Mouse (Mus musculus) adrenal gland, postnatal 25 days (tissue): ENCODE measurements around the gene Tars2. TPM values are rescaled to one million over a fixed set of nuclear protein-coding genes. Genes with fewer than 3 reads are reported as not detected.

Experiments used
- DNase-seq: peaks from one replicate; pipeline ENCODE4 v3.0.0; 2021; ENCODE audit warnings: mixed read lengths
- total RNA-seq: library from RNA; stranded (reverse); gene quantifications from 2 replicates; pipeline ENCODE4 v1.2.3, GENCODE M21; 2021

Tars2 gene
- total RNA-seq, 1 experiment from 2014 or later: 58.8 TPM

GRCm38 (mm10) chr3:95734092-95734702 is 25.8 kb downstream of the Tars2 start:
- DNase-seq: peak; percentile 67

GRCm38 (mm10) chr3:95732744-95733521 is 27.1 kb downstream of the Tars2 start:
- peak; percentile 64 for DNase-seq

GRCm38 (mm10) chr3:95732297-95732696 is 27.7 kb downstream of the Tars2 start:
- DNase-seq: no peak

- no peak for DNase-seq
Measured at GRCm38 (mm10) chr3:95731802-95732201, 28.2 kb downstream of the Tars2 start.

GRCm38 (mm10) chr3:95730431-95730830 is 29.6 kb downstream of the Tars2 start:
- no peak for DNase-seq

- no peak for DNase-seq
Measured at GRCm38 (mm10) chr3:95728906-95729305, 31.1 kb downstream of the Tars2 start.

GRCm38 (mm10) chr3:95726696-95727358 is 33.2 kb downstream of the Tars2 start:
- DNase-seq: no peak

- DNase-seq: no peak
Measured at GRCm38 (mm10) chr3:95725863-95726262, 34.1 kb downstream of the Tars2 start.

- DNase-seq: no peak
Measured at GRCm38 (mm10) chr3:95722386-95722785, 37.6 kb downstream of the Tars2 start.

- DNase-seq: no peak
Measured at GRCm38 (mm10) chr3:95718153-95718552, 41.9 kb downstream of the Tars2 start.

- DNase-seq: no peak
Measured at GRCm38 (mm10) chr3:95716075-95716474, 43.9 kb downstream of the Tars2 start.

GRCm38 (mm10) chr3:95709967-95710366 is 50.0 kb downstream of the Tars2 start:
- no peak for DNase-seq

- DNase-seq: no peak
Measured at GRCm38 (mm10) chr3:95709044-95709443, 51.0 kb downstream of the Tars2 start.

- no peak for DNase-seq
Measured at GRCm38 (mm10) chr3:95707497-95707896, 52.5 kb downstream of the Tars2 start.

- no peak for DNase-seq
Measured at GRCm38 (mm10) chr3:95706273-95706672, 53.7 kb downstream of the Tars2 start.

- DNase-seq: no peak
Measured at GRCm38 (mm10) chr3:95704612-95705011, 55.4 kb downstream of the Tars2 start.

- DNase-seq: no peak
Measured at GRCm38 (mm10) chr3:95703276-95703675, 56.7 kb downstream of the Tars2 start.

- peak; percentile 76 for DNase-seq
Measured at GRCm38 (mm10) chr3:95701877-95702540, 58.0 kb downstream of the Tars2 start.

- no peak for DNase-seq
Measured at GRCm38 (mm10) chr3:95701085-95701484, 58.9 kb downstream of the Tars2 start.

- no peak for DNase-seq
Measured at GRCm38 (mm10) chr3:95700233-95700681, 59.7 kb downstream of the Tars2 start.

- no peak for DNase-seq
Measured at GRCm38 (mm10) chr3:95698286-95698685, 61.7 kb downstream of the Tars2 start.

- DNase-seq: no peak
Measured at GRCm38 (mm10) chr3:95696360-95696759, 63.6 kb downstream of the Tars2 start.

GRCm38 (mm10) chr3:95695796-95696195 is 64.2 kb downstream of the Tars2 start:
- DNase-seq: no peak
